Mouse (Mus musculus) heart, adult 2 months (tissue): Measurements from ENCODE around the gene Oscar.

Experiments used
- CTCF ChIP-seq: fragments of 200-600 bp; IDR thresholded peaks from 2 replicates; pipeline ENCODE4 v1.8.1; 2022; ENCODE audit warnings: antibody characterized with exemption, mild to moderate bottlenecking, moderate library complexity
- POLR2A ChIP-seq: fragments of 200-500 bp; IDR thresholded peaks from 2 replicates; pipeline ENCODE4 v1.6.1; 2011; ENCODE audit warnings: mild to moderate bottlenecking, low read depth, low read length, control low read depth; ENCODE audit not compliant: insufficient read depth

DNA sequence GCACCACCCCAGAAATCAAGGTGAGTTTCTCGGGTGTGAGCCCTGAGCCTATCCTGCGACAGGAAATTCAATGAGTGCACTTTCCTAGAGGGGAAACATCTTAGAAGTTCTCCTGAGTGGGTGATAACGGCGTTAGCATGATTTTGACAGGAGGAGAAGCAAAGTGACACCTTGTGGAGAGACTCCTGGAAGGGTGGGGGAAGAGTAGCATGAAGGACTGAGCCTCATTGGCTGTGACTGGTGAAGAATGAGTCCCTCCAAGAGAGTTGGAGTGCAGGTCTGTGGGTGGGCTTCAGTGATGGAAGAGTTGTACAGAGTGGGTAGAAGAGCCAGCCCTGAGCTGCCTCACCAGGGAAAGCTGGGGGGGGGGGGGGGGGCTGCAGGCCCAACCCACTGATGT lies 41.0 kb upstream of the Oscar start:
- TF ChIP-seq CTCF (no peak), POLR2A (no peak)
